Mouse (Mus musculus) intestine, embryonic 16.5 days (tissue): ENCODE results near the gene Hoxd10. TPM values are rescaled to one million over a fixed set of nuclear protein-coding genes. Genes with fewer than 3 reads are reported as not detected.
A peak's percentile ranks its signal among the peaks of the same experiment; 100 is the strongest.

Experiments
- microRNA counts: library from miRNA; unstranded; fragments of <30 nt; microRNA quantifications from one replicate; lab custom pipeline; 2016
- microRNA-seq: library from miRNA; unstranded; fragments of <30 nt; microRNA quantifications from one replicate; pipeline ENCODE4, GENCODE M21; 2016
- polyA plus RNA-seq: library from polyadenylated mRNA; unstranded; fragments of >200 nt; fragmentation: Nextera tagmentation; extraction: Ambion mirVana; gene quantifications from 2 replicates; pipeline ENCODE4 v1.2.1, GENCODE M21; 2015

Hoxd10 gene
- polyA plus RNA-seq, 1 experiment from 2014 or later = 4.4 TPM

MicroRNAs encoded within 50 kb of the gene (microRNA counts, 519-probe panel; counts per million panel counts)
- 3,194 counts per million, percentile 82 among the panel's probes with 10 or more counts for microRNA mmu-miR-10b (lab: Ali Mortazavi, UCI)

Small RNAs within 50 kb of the gene (microRNA-seq; reads per million reads assigned to microRNA genes)
- gene Gm44463 = not detected
- gene Mir10b = 23,446 reads per million, percentile 96 among the genes with 10 or more reads in this experiment

Other genes starting within 250 kb of the Hoxd10 start
- gene Lnpk, start 112.5 kb upstream of the Hoxd10 start, polyA plus RNA-seq = 17.9 and 18.4 TPM in 2 replicates
- gene Evx2, start 32.4 kb upstream of the Hoxd10 start, polyA plus RNA-seq = 0.05 TPM in 1 of 2 replicates, not detected in the other
- 0.18 and 0.32 TPM in 2 replicates for gene Hoxd13, start 23.6 kb upstream of the Hoxd10 start, polyA plus RNA-seq
- gene Hoxd12, start 16.9 kb upstream of the Hoxd10 start, polyA plus RNA-seq = 0.32 and 0.60 TPM in 2 replicates
- 0.69 and 1.1 TPM in 2 replicates for gene Hoxd11, start 12.4 kb upstream of the Hoxd10 start, polyA plus RNA-seq
- 1.8 and 2.5 TPM in 2 replicates for gene Hoxd9, start 5.8 kb downstream of the Hoxd10 start, polyA plus RNA-seq
- 3.1 TPM in 2 replicates for gene Hoxd8, start 12.7 kb downstream of the Hoxd10 start, polyA plus RNA-seq
- gene Hoxd3, start 20.0 kb downstream of the Hoxd10 start, polyA plus RNA-seq = 13.4 and 15.1 TPM in 2 replicates
- 0.91 and 0.95 TPM in 2 replicates for gene Hoxd4, start 20.0 kb downstream of the Hoxd10 start, polyA plus RNA-seq
- gene Gm28230, start 34.8 kb downstream of the Hoxd10 start, polyA plus RNA-seq = 0.24 TPM in 1 of 2 replicates, not detected in the other
- 0.10 and 0.11 TPM in 2 replicates for gene Hoxd1, start 71.1 kb downstream of the Hoxd10 start, polyA plus RNA-seq
- gene Mtx2, start 133.9 kb downstream of the Hoxd10 start, polyA plus RNA-seq = 102 and 103 TPM in 2 replicates